Mouse (Mus musculus): ENCODE data around the gene Cry1.

- TF ChIP-seq CTCF (IDR thresholded peaks at IDR 0.05; ENCODE audit: insufficient read depth, low read length) (no peak), POLR2A (IDR thresholded peaks at IDR 0.05; ENCODE audit: borderline replicate concordance, extremely low read depth, low read depth, low read length) (no peak)
These were observed 26.8 kb upstream of the Cry1 start for GRCm38 (mm10) chr10:85211673-85212072.
